Mouse (Mus musculus): ENCODE data around the gene Gm28845.

Gene Gm28845

GRCm38 (mm10) chr1:65119438-65119837 is at the start of gene Gm28845:
Gene Gm28845 (minus strand): TSS chr1:65119558.
- 76% methylated on average over 1 of the region's 1 CpGs for WGBS

GRCm38 (mm10) chr1:65167496-65167895 is 48.1 kb upstream of the Gm28845 start:
- whole genome bisulfite sequencing: 81% methylated on average over 1 of the region's 1 CpGs

GRCm38 (mm10) chr1:65162210-65162609 is 42.9 kb upstream of the Gm28845 start:
- WGBS: 97% methylated on average over 1 of the region's 1 CpGs

GRCm38 (mm10) chr1:65156111-65156510 is 36.8 kb upstream of the Gm28845 start:
- WGBS: 96% methylated on average over 5 of the region's 5 CpGs

- 65% methylated on average over 3 of the region's 3 CpGs for WGBS
These were observed 28.6 kb upstream of the Gm28845 start for GRCm38 (mm10) chr1:65147971-65148370.

GRCm38 (mm10) chr1:65147326-65147725 is 28.0 kb upstream of the Gm28845 start:
- WGBS: 96% methylated on average over 5 of the region's 5 CpGs

- WGBS: 75% methylated on average over 2 of the region's 2 CpGs
These were observed 27.2 kb upstream of the Gm28845 start for GRCm38 (mm10) chr1:65146601-65147000.

GRCm38 (mm10) chr1:65144783-65145182 is 25.4 kb upstream of the Gm28845 start:
- WGBS: 89% methylated on average over 2 of the region's 2 CpGs

- WGBS: 87% methylated on average over 6 of the region's 6 CpGs
These were observed 18.2 kb upstream of the Gm28845 start for GRCm38 (mm10) chr1:65137560-65137959.

GRCm38 (mm10) chr1:65132833-65133232 is 13.5 kb upstream of the Gm28845 start:
- 88% methylated on average over 1 of the region's 1 CpGs for WGBS

- 98% methylated on average over 1 of the region's 1 CpGs for WGBS
These were observed 12.3 kb upstream of the Gm28845 start for GRCm38 (mm10) chr1:65131671-65132070.

GRCm38 (mm10) chr1:65130226-65130625 is 10.9 kb upstream of the Gm28845 start:
- WGBS: 82% methylated on average over 3 of the region's 3 CpGs

- WGBS: 60% methylated on average over 3 of the region's 3 CpGs
These were observed 10.3 kb upstream of the Gm28845 start for GRCm38 (mm10) chr1:65129634-65130180.

GRCm38 (mm10) chr1:65122574-65123372 is 3.4 kb upstream of the Gm28845 start, which contains the start of gene D630023F18Rik:
Gene D630023F18Rik (minus strand): TSS chr1:65123214.
- 13% methylated on average over 9 of the region's 9 CpGs for WGBS

GRCm38 (mm10) chr1:65118150-65118913 is 1.0 kb downstream of the Gm28845 start:
- WGBS: 87% methylated on average over 8 of the region's 8 CpGs

GRCm38 (mm10) chr1:65113536-65114172 is 5.7 kb downstream of the Gm28845 start:
- WGBS: 95% methylated on average over 5 of the region's 5 CpGs

GRCm38 (mm10) chr1:65112807-65113196 is 6.6 kb downstream of the Gm28845 start:
- 65% methylated on average over 14 of the region's 14 CpGs for WGBS

GRCm38 (mm10) chr1:65112031-65112806 is 7.1 kb downstream of the Gm28845 start:
- 6% methylated on average over 8 of the region's 8 CpGs for WGBS

- 85% methylated on average over 25 of the region's 25 CpGs for WGBS
These were observed 9.5 kb downstream of the Gm28845 start for GRCm38 (mm10) chr1:65109756-65110435.

- 89% methylated on average over 8 of the region's 8 CpGs for WGBS
These were observed 10.2 kb downstream of the Gm28845 start for GRCm38 (mm10) chr1:65109196-65109595.
